Mouse (Mus musculus) kidney, postnatal 0 days (tissue): ENCODE measurements around the gene Pigq. TPM values are rescaled to one million over a fixed set of nuclear protein-coding genes. Genes with fewer than 3 reads are reported as not detected.

ENCODE experiments used
- ATAC-seq: fragments of 200-750 bp; cut with Nextera tagmentation; replicated peaks from 2 replicates; pipeline ENCODE4 v1.8.0; 2017; ENCODE audit warnings: low read depth, moderate number of reproducible peaks, moderate TSS enrichment, moderate library complexity; ENCODE audit not compliant: low FRiP score
- DNase-seq: peaks from one replicate; pipeline ENCODE4 v3.0.0-alpha.2; 2016; ENCODE audit warnings: low spot score
- H3K27ac ChIP-seq: fragments of 300-500 bp; sonication (generic); 2 replicates; pipeline ENCODE4 v1.5.1; 2014; ENCODE audit warnings: mild to moderate bottlenecking
- H3K27me3 ChIP-seq: fragments of 300-500 bp; sonication (generic); 2 replicates; pipeline ENCODE4 v1.6.1; 2014; ENCODE audit warnings: low read length, mixed read lengths; ENCODE audit not compliant: insufficient read depth
- H3K36me3 ChIP-seq: fragments of 300-500 bp; sonication (generic); 2 replicates; pipeline ENCODE4 v1.6.1; 2014; ENCODE audit warnings: low read length, mixed read lengths; ENCODE audit not compliant: insufficient read depth
- H3K4me1 ChIP-seq: fragments of 300-500 bp; sonication (generic); replicated peaks from 2 replicates; pipeline ENCODE4 v1.6.1; 2014; ENCODE audit warnings: antibody characterized with exemption, low read length, mixed read lengths; ENCODE audit not compliant: insufficient read depth
- H3K4me2 ChIP-seq: fragments of 300-500 bp; sonication (generic); 2 replicates; pipeline ENCODE4 v1.6.1; 2014; ENCODE audit warnings: mild to moderate bottlenecking, low read length, moderate library complexity, mixed read lengths
- H3K4me3 ChIP-seq: fragments of 300-500 bp; sonication (generic); replicated peaks from 2 replicates; pipeline ENCODE4 v1.5.1; 2014; ENCODE audit warnings: low read depth, low read length
- H3K9ac ChIP-seq: fragments of 300-500 bp; sonication (generic); 2 replicates; pipeline ENCODE4 v1.6.1; 2014; ENCODE audit warnings: low read depth, low read length
- H3K9me3 ChIP-seq: fragments of 300-500 bp; sonication (generic); replicated peaks from 2 replicates; pipeline ENCODE4 v1.6.1; 2016; ENCODE audit warnings: low read length, inconsistent platforms, mixed read lengths
- CTCF ChIP-seq: IDR thresholded peaks from 2 replicates; pipeline ENCODE4 v1.5.1; 2016; ENCODE audit warnings: antibody characterized with exemption, low read depth, mild to moderate bottlenecking, moderate library complexity
- WGBS: fragments of 180-500 bp; shearing (Covaris S2); extraction: QIAGEN DNeasy Blood & Tissue Kit; methylation state at CpG from one replicate; pipeline ENCODE4 v1.1.7; 2014; 5-methylcytosine and 5-hydroxymethylcytosine counted together
- polyA plus RNA-seq: library from polyadenylated mRNA; unstranded; fragments of >200 nt; fragmentation: Nextera tagmentation; extraction: Ambion mirVana; gene quantifications from 2 replicates; pipeline ENCODE4 v1.2.1, GENCODE M21; 2015

Gene Pigq
- polyA plus RNA-seq, 1 experiment from 2014 or later, result 70.2 TPM

- no peak for TF ChIP-seq CTCF
- H3K36me3 ChIP-seq, result no peaks in the 10 kb centered on the region
- H3K27ac ChIP-seq, result no peak overlapping the region
- ATAC-seq, result no peak
- H3K4me2 ChIP-seq, result no peak overlapping the region
- DNase-seq, result no peak
- no peak overlapping the region for H3K4me3 ChIP-seq
- 72% methylated on average over 9 of the region's 9 CpGs for WGBS
- no peak overlapping the region for H3K9ac ChIP-seq
- no peaks in the 10 kb centered on the region for H3K27me3 ChIP-seq
- no peaks in the 10 kb centered on the region for H3K9me3 ChIP-seq
- peaks cover 7% of the 10 kb centered on the region for H3K4me1 ChIP-seq
Observed at GRCm38 (mm10) chr17:25943769-25944168, 967 bp downstream of the Pigq start.

- WGBS, result 76% methylated on average over 3 of the region's 3 CpGs
- H3K27me3 ChIP-seq, result no peaks in the 10 kb centered on the region
- no peak overlapping the region for H3K4me2 ChIP-seq
- H3K27ac ChIP-seq, result no peak overlapping the region
- ATAC-seq (no peak), DNase-seq (no peak)
- H3K4me3 ChIP-seq, result no peak overlapping the region
- H3K9ac ChIP-seq, result no peak overlapping the region
- H3K36me3 ChIP-seq, result no peaks in the 10 kb centered on the region
- no peak for TF ChIP-seq CTCF
- H3K4me1 ChIP-seq, result peaks cover 7% of the 10 kb centered on the region
- H3K9me3 ChIP-seq, result no peaks in the 10 kb centered on the region
Observed at GRCm38 (mm10) chr17:25943221-25943620, 1.5 kb downstream of the Pigq start.

GRCm38 (mm10) chr17:25942597-25943151, 2.1 kb downstream of the Pigq start:
- no peak for TF ChIP-seq CTCF
- Histone ChIP-seq H3K4me1 (peaks cover 7% of the 10 kb centered on the region), H3K36me3 (no peaks in the 10 kb centered on the region), H3K9ac (no peak overlapping the region), H3K27me3 (no peaks in the 10 kb centered on the region), H3K4me2 (no peak overlapping the region), H3K9me3 (no peaks in the 10 kb centered on the region), H3K4me3 (no peak overlapping the region), H3K27ac (no peak overlapping the region)
- WGBS, result 88% methylated on average over 2 of the region's 2 CpGs
- no peak for DNase-seq
- ATAC-seq, result no peak

GRCm38 (mm10) chr17:25941511-25942241, 3.1 kb downstream of the Pigq start:
- H3K4me3 ChIP-seq, result peak overlapping the region; percentile 91
- no peaks in the 10 kb centered on the region for H3K27me3 ChIP-seq
- H3K9ac ChIP-seq, result peak overlapping the region; percentile 98
- peaks cover 9% of the 10 kb centered on the region; the same call in 1 of the 2 replicates for H3K36me3 ChIP-seq
- no peak for TF ChIP-seq CTCF
- DNase-seq, result peak; percentile 79
- H3K27ac ChIP-seq, result peak overlapping the region; percentile 96
- peak; percentile 64 for ATAC-seq
- H3K9me3 ChIP-seq, result no peaks in the 10 kb centered on the region
- WGBS, result 2% methylated on average over 53 of the region's 54 CpGs
- peak overlapping the region; percentile 77 for H3K4me2 ChIP-seq
- peaks cover 7% of the 10 kb centered on the region for H3K4me1 ChIP-seq

- peaks cover 63% of the 10 kb centered on the region for H3K36me3 ChIP-seq
- H3K9me3 ChIP-seq, result no peaks in the 10 kb centered on the region
- ATAC-seq (no peak), DNase-seq (no peak)
- H3K27me3 ChIP-seq, result no peaks in the 10 kb centered on the region
- H3K4me3 ChIP-seq, result no peak overlapping the region
- no peaks in the 10 kb centered on the region for H3K4me1 ChIP-seq
- no peak for TF ChIP-seq CTCF
- no peak overlapping the region for H3K27ac ChIP-seq
- WGBS, result 88% methylated on average over 1 of the region's 1 CpGs
- H3K9ac ChIP-seq, result no peak overlapping the region
- no peak overlapping the region for H3K4me2 ChIP-seq
Observed at GRCm38 (mm10) chr17:25934526-25934925, 10.2 kb downstream of the Pigq start.

- ATAC-seq (no peak), DNase-seq (no peak)
- no peaks in the 10 kb centered on the region for H3K9me3 ChIP-seq
- peaks cover 37% of the 10 kb centered on the region for H3K36me3 ChIP-seq
- no peaks in the 10 kb centered on the region for H3K27me3 ChIP-seq
- H3K4me3 ChIP-seq, result no peak overlapping the region
- no peak overlapping the region for H3K27ac ChIP-seq
- no peak overlapping the region for H3K4me2 ChIP-seq
- H3K4me1 ChIP-seq, result no peaks in the 10 kb centered on the region
- 77% methylated on average over 2 of the region's 2 CpGs for WGBS
- TF ChIP-seq CTCF, result no peak
- no peak overlapping the region for H3K9ac ChIP-seq
Observed at GRCm38 (mm10) chr17:25925348-25925747, 19.4 kb downstream of the Pigq start.
